Mouse (Mus musculus): ENCODE results near the gene Sertad2.

The Sertad2 gene

GRCm38 (mm10) chr11:20604119-20604518 is 61.1 kb downstream of the Sertad2 start:
- no peak for DNase-seq

- DNase-seq: no peak
These were observed 62.6 kb downstream of the Sertad2 start for GRCm38 (mm10) chr11:20605613-20606012.

- DNase-seq: no peak
These were observed 65.4 kb downstream of the Sertad2 start for GRCm38 (mm10) chr11:20608442-20608841.

GRCm38 (mm10) chr11:20613223-20613622 is 70.2 kb downstream of the Sertad2 start:
- DNase-seq: no peak

GRCm38 (mm10) chr11:20616103-20616502 is 73.0 kb downstream of the Sertad2 start:
- no peak for DNase-seq

GRCm38 (mm10) chr11:20627146-20627545 is 84.1 kb downstream of the Sertad2 start:
- DNase-seq: no peak

- no peak for DNase-seq
These were observed 85.2 kb downstream of the Sertad2 start for GRCm38 (mm10) chr11:20628216-20628615.

- DNase-seq: no peak
These were observed 86.6 kb downstream of the Sertad2 start for GRCm38 (mm10) chr11:20629700-20630099.

GRCm38 (mm10) chr11:20631026-20631940 is 88.2 kb downstream of the Sertad2 start:
- peak; percentile 97 for DNase-seq

- no peak for DNase-seq
These were observed 89.0 kb downstream of the Sertad2 start for GRCm38 (mm10) chr11:20631941-20632618.

GRCm38 (mm10) chr11:20632619-20632965 is 89.5 kb downstream of the Sertad2 start:
- DNase-seq: no peak

- DNase-seq: no peak
These were observed 91.5 kb downstream of the Sertad2 start for GRCm38 (mm10) chr11:20634543-20634942.

- DNase-seq: no peak
These were observed 92.6 kb downstream of the Sertad2 start for GRCm38 (mm10) chr11:20635646-20636045.

GRCm38 (mm10) chr11:20636114-20636513 is 93.1 kb downstream of the Sertad2 start:
- no peak for DNase-seq

GRCm38 (mm10) chr11:20637060-20637459 is 94.0 kb downstream of the Sertad2 start:
- no peak for DNase-seq

- DNase-seq: peak; percentile 69
These were observed 95.8 kb downstream of the Sertad2 start for GRCm38 (mm10) chr11:20638841-20639240.

- no peak for DNase-seq
These were observed 96.9 kb downstream of the Sertad2 start for GRCm38 (mm10) chr11:20639918-20640447.

- no peak for DNase-seq
These were observed 99.3 kb downstream of the Sertad2 start for GRCm38 (mm10) chr11:20642321-20642720.

GRCm38 (mm10) chr11:20643161-20643560 is 100.1 kb downstream of the Sertad2 start:
- DNase-seq: no peak

- no peak for DNase-seq
These were observed 101.1 kb downstream of the Sertad2 start for GRCm38 (mm10) chr11:20644166-20644565.

GRCm38 (mm10) chr11:20644872-20645271 is 101.8 kb downstream of the Sertad2 start:
- DNase-seq: no peak

- DNase-seq: no peak
These were observed 102.5 kb downstream of the Sertad2 start for GRCm38 (mm10) chr11:20645521-20645920.

- DNase-seq: no peak
These were observed 103.1 kb downstream of the Sertad2 start for GRCm38 (mm10) chr11:20646142-20646541.
